Mouse (Mus musculus) heart, embryonic 16.5 days (tissue): ENCODE data around the gene Hist1h4f. TPM values are rescaled to one million over a fixed set of nuclear protein-coding genes. Genes with fewer than 3 reads are reported as not detected.
"Not testable (repeated sequence)": the region's sequence is repeated elsewhere in the genome, so short reads cannot be mapped to it uniquely, and the experiment has no call there.

Experiments used
- ATAC-seq: fragments of 200-750 bp; cut with Nextera tagmentation; replicated peaks from 2 replicates; pipeline ENCODE4 v1.8.0; 2017; ENCODE audit warnings: moderate number of reproducible peaks; ENCODE audit not compliant: insufficient read depth, low FRiP score; ENCODE audit errors: extremely low read depth
- H3K27ac ChIP-seq: fragments of 300-500 bp; sonication (generic); 2 replicates; pipeline ENCODE4 v1.5.1; 2014; ENCODE audit warnings: mild to moderate bottlenecking, low read length, control low read depth, moderate library complexity
- H3K27me3 ChIP-seq: fragments of 300-500 bp; sonication (generic); 2 replicates; pipeline ENCODE4 v1.6.1; 2014; ENCODE audit warnings: low read length, mixed read lengths; ENCODE audit not compliant: control insufficient read depth, insufficient read depth
- H3K36me3 ChIP-seq: fragments of 300-500 bp; sonication (generic); 2 replicates; pipeline ENCODE4 v1.6.1; 2014; ENCODE audit not compliant: control insufficient read depth, insufficient read depth
- H3K4me1 ChIP-seq: fragments of 300-500 bp; sonication (generic); 2 replicates; pipeline ENCODE4 v1.6.1; 2014; ENCODE audit warnings: low read length, mixed read lengths; ENCODE audit not compliant: control insufficient read depth, insufficient read depth
- H3K4me2 ChIP-seq: fragments of 300-500 bp; sonication (generic); 2 replicates; pipeline ENCODE4 v1.6.1; 2014; ENCODE audit warnings: low read depth, mild to moderate bottlenecking, control low read depth, low read length
- H3K4me3 ChIP-seq: fragments of 300-500 bp; sonication (generic); 2 replicates; pipeline ENCODE4 v1.5.1; 2014; ENCODE audit warnings: mild to moderate bottlenecking, control low read depth, low read length
- H3K9ac ChIP-seq: fragments of 300-500 bp; sonication (generic); 2 replicates; pipeline ENCODE4 v1.6.1; 2014; ENCODE audit warnings: low read length, control low read depth
- H3K9me3 ChIP-seq: fragments of 300-500 bp; sonication (generic); replicated peaks from 2 replicates; pipeline ENCODE4 v1.6.1; 2016; ENCODE audit warnings: low read length; ENCODE audit not compliant: control insufficient read depth
- WGBS: fragments of 180-500 bp; shearing (Covaris S2); extraction: QIAGEN DNeasy Blood & Tissue Kit; methylation state at CpG from one replicate; pipeline ENCODE4 v1.1.7; 2014; 5-methylcytosine and 5-hydroxymethylcytosine counted together
- polyA plus RNA-seq: library from polyadenylated mRNA; unstranded; fragments of >200 nt; fragmentation: Nextera tagmentation; extraction: Ambion mirVana; gene quantifications from 2 replicates; pipeline ENCODE4 v1.2.1, GENCODE M21; 2015

Hist1h4f gene
- polyA plus RNA-seq, 1 experiment from 2014 or later, result 0.53 TPM

GRCm38 (mm10) chr13:23577835-23578234 is 26.4 kb upstream of the Hist1h4f start:
- H3K36me3 ChIP-seq, result no peaks in the 10 kb centered on the region
- H3K4me3 ChIP-seq, result no peak overlapping the region
- ATAC-seq, result no peak
- no peak overlapping the region for H3K9ac ChIP-seq
- H3K27ac ChIP-seq, result no peak overlapping the region
- H3K4me1 ChIP-seq, result peaks cover 24% of the 10 kb centered on the region
- 95% methylated on average over 1 of the region's 1 CpGs for WGBS
- H3K27me3 ChIP-seq, result no peaks in the 10 kb centered on the region
- no peak overlapping the region for H3K4me2 ChIP-seq
- no peaks in the 10 kb centered on the region for H3K9me3 ChIP-seq

- peak overlapping the region; percentile 52 for H3K4me3 ChIP-seq
- H3K9ac ChIP-seq, result peak overlapping the region; percentile 72; the same call in 1 of the 2 replicates
- WGBS, result 56% methylated on average over 6 of the region's 6 CpGs
- no peaks in the 10 kb centered on the region for H3K9me3 ChIP-seq
- peak overlapping the region; percentile 66 for H3K27ac ChIP-seq
- H3K4me1 ChIP-seq, result peaks cover 27% of the 10 kb centered on the region
- H3K36me3 ChIP-seq, result no peaks in the 10 kb centered on the region
- ATAC-seq, result no peak
- H3K4me2 ChIP-seq, result peak overlapping the region; percentile 62
- H3K27me3 ChIP-seq, result no peaks in the 10 kb centered on the region
Observed at GRCm38 (mm10) chr13:23576906-23577639, 25.6 kb upstream of the Hist1h4f start.

GRCm38 (mm10) chr13:23576351-23576881 is 25.0 kb upstream of the Hist1h4f start:
- Histone ChIP-seq H3K9ac (peak overlapping the region; percentile 72), H3K9me3 (no peaks in the 10 kb centered on the region), H3K27ac (peak overlapping the region; percentile 66), H3K4me2 (peak overlapping the region; percentile 62), H3K4me3 (peak overlapping the region; percentile 52), H3K36me3 (no peaks in the 10 kb centered on the region), H3K4me1 (peaks cover 26% of the 10 kb centered on the region), H3K27me3 (no peaks in the 10 kb centered on the region)
- ATAC-seq, result no peak
- WGBS, result 23% methylated on average over 7 of the region's 7 CpGs

- not testable (repeated sequence) for H3K9me3 ChIP-seq, H3K36me3 ChIP-seq, H3K27me3 ChIP-seq, ATAC-seq
- Histone ChIP-seq H3K4me2 (peak overlapping the region; percentile 62), H3K4me3 (peak overlapping the region; percentile 52), H3K4me1 (peaks cover 26% of the 10 kb centered on the region), H3K9ac (peak overlapping the region; percentile 72), H3K27ac (peak overlapping the region; percentile 66)
- 2% methylated on average over 13 of the region's 40 CpGs for WGBS
Observed at GRCm38 (mm10) chr13:23575864-23576313, 24.4 kb upstream of the Hist1h4f start.

- Histone ChIP-seq H3K9ac (peak within 1 kb of the TSS; percentile 72), H3K27ac (peak within 1 kb of the TSS; percentile 82), H3K27me3 (no peaks in the 10 kb centered on the region), H3K4me2 (peak within 1 kb of the TSS; percentile 62), H3K36me3 (no peaks in the 10 kb centered on the region), H3K4me3 (peak within 1 kb of the TSS; percentile 52), H3K4me1 (peaks cover 26% of the 10 kb centered on the region), H3K9me3 (no peaks in the 10 kb centered on the region)
- 2% methylated on average over 17 of the region's 18 CpGs for WGBS
- peak; percentile 37 for ATAC-seq
Observed at GRCm38 (mm10) chr13:23575271-23575851, 23.9 kb upstream of the Hist1h4f start, which contains the start of gene Hist1h3d. TSS of gene Hist1h3d (plus strand) at chr13:23575763.

GRCm38 (mm10) chr13:23574546-23575170 is 23.2 kb upstream of the Hist1h4f start:
- peak overlapping the region; percentile 41 for H3K4me3 ChIP-seq
- H3K27ac ChIP-seq, result peak overlapping the region; percentile 83
- WGBS, result 3% methylated on average over 8 of the region's 39 CpGs
- ATAC-seq, H3K9me3 ChIP-seq, H3K27me3 ChIP-seq, H3K36me3 ChIP-seq: not testable (repeated sequence)
- H3K4me1 ChIP-seq, result peaks cover 30% of the 10 kb centered on the region
- H3K9ac ChIP-seq, result peak overlapping the region; percentile 57; the same call in 1 of the 2 replicates
- peak overlapping the region; percentile 77 for H3K4me2 ChIP-seq

GRCm38 (mm10) chr13:23573898-23574524 is 22.6 kb upstream of the Hist1h4f start, which contains the start of the genes Hist1h2bf and Hist1h2ad:
TSS of gene Hist1h2bf (minus strand) at chr13:23574196.
TSS of gene Hist1h2ad (plus strand) at chr13:23574381.
- Histone ChIP-seq H3K4me3 (peak within 1 kb of the TSS; percentile 47), H3K4me1 (peaks cover 30% of the 10 kb centered on the region), H3K9ac (peak within 1 kb of the TSS; percentile 76), H3K4me2 (peak within 1 kb of the TSS; percentile 77), H3K27ac (peak within 1 kb of the TSS; percentile 83)
- H3K27me3 ChIP-seq, H3K9me3 ChIP-seq, H3K36me3 ChIP-seq: not testable (repeated sequence)
- peak; percentile 84 for ATAC-seq
- 2% methylated on average over 26 of the region's 42 CpGs for WGBS

- ATAC-seq, result not testable (repeated sequence)
- 16% methylated on average over 18 of the region's 20 CpGs for WGBS
Observed at GRCm38 (mm10) chr13:23573034-23573897, 21.8 kb upstream of the Hist1h4f start.

More at GRCm38 (mm10) chr13:23573034-23573897, 21.8 kb upstream of the Hist1h4f start:
- H3K9me3 ChIP-seq, H3K27me3 ChIP-seq, H3K36me3 ChIP-seq: not testable (repeated sequence)
- H3K27ac ChIP-seq, result peak overlapping the region; percentile 83
- H3K9ac ChIP-seq, result peak overlapping the region; percentile 76
- H3K4me2 ChIP-seq, result peak overlapping the region; percentile 77
- H3K4me3 ChIP-seq, result peak overlapping the region; percentile 47
- peaks cover 30% of the 10 kb centered on the region for H3K4me1 ChIP-seq
